Mouse (Mus musculus): ENCODE measurements at regions not wholly inside any gene's neighbourhood (a gene's known extent, or its start where the extent isn't known, plus 50 kb on each side); places are given as distances from the start of the nearest gene placed in this dataset.

- DNase-seq (ENCODE audit: low spot score): peak; percentile 69
Observed at GRCm38 (mm10) chr12:7777220-7778055, 200.0 kb upstream of the Apob start.

- DNase-seq (ENCODE audit: low spot score): peak; percentile 13
Observed at GRCm38 (mm10) chr12:7778056-7778440, 199.4 kb upstream of the Apob start.

GRCm38 (mm10) chr12:7816616-7817015, 160.8 kb upstream of the Apob start:
- no peak for DNase-seq (ENCODE audit: low spot score)

- no peak for DNase-seq (ENCODE audit: low spot score)
Observed at GRCm38 (mm10) chr12:7820006-7820704, 157.3 kb upstream of the Apob start.

- DNase-seq (ENCODE audit: low spot score): no peak
Observed at GRCm38 (mm10) chr12:7820718-7821117, 156.7 kb upstream of the Apob start.

- no peak for DNase-seq (ENCODE audit: low spot score)
Observed at GRCm38 (mm10) chr12:7835731-7836130, 141.7 kb upstream of the Apob start.

GRCm38 (mm10) chr12:7853876-7854275, 123.6 kb upstream of the Apob start:
- DNase-seq (ENCODE audit: low spot score): no peak

- DNase-seq (ENCODE audit: low spot score): no peak
Observed at GRCm38 (mm10) chr12:7855683-7856082, 121.8 kb upstream of the Apob start.

GRCm38 (mm10) chr12:7859533-7859932, 117.9 kb upstream of the Apob start:
- no peak for DNase-seq (ENCODE audit: low spot score)

GRCm38 (mm10) chr12:7870004-7870403, 107.4 kb upstream of the Apob start:
- peak; percentile 35 for DNase-seq (ENCODE audit: low spot score)

- DNase-seq (ENCODE audit: low spot score): no peak
Observed at GRCm38 (mm10) chr12:7870473-7870872, 107.0 kb upstream of the Apob start.

- DNase-seq (ENCODE audit: low spot score): no peak
Observed at GRCm38 (mm10) chr12:7875454-7875853, 102.0 kb upstream of the Apob start.

GRCm38 (mm10) chr12:7876302-7877063, 101.0 kb upstream of the Apob start:
- DNase-seq (ENCODE audit: low spot score): peak; percentile 24

GRCm38 (mm10) chr12:7878761-7879160, 98.7 kb upstream of the Apob start:
- no peak for DNase-seq (ENCODE audit: low spot score)

- DNase-seq (ENCODE audit: low spot score): no peak
Observed at GRCm38 (mm10) chr12:7896156-7896555, 81.3 kb upstream of the Apob start.

GRCm38 (mm10) chr12:7905329-7905728, 72.1 kb upstream of the Apob start:
- DNase-seq (ENCODE audit: low spot score): peak; percentile 49

GRCm38 (mm10) chr12:7906831-7907230, 70.6 kb upstream of the Apob start:
- DNase-seq (ENCODE audit: low spot score): no peak

GRCm38 (mm10) chr12:7909746-7910360, 67.6 kb upstream of the Apob start:
- DNase-seq (ENCODE audit: low spot score): no peak

GRCm38 (mm10) chr12:7910509-7910908, 66.9 kb upstream of the Apob start:
- no peak for DNase-seq (ENCODE audit: low spot score)

- no peak for DNase-seq (ENCODE audit: low spot score)
Observed at GRCm38 (mm10) chr12:7918385-7918784, 59.1 kb upstream of the Apob start.

GRCm38 (mm10) chr12:7918967-7919708, 58.3 kb upstream of the Apob start:
- DNase-seq (ENCODE audit: low spot score): peak; percentile 8

All from adipocyte (in vitro differentiated cells).